8 mouse cellular contexts compared by ENCODE assay signal in the genomic region with DNA sequence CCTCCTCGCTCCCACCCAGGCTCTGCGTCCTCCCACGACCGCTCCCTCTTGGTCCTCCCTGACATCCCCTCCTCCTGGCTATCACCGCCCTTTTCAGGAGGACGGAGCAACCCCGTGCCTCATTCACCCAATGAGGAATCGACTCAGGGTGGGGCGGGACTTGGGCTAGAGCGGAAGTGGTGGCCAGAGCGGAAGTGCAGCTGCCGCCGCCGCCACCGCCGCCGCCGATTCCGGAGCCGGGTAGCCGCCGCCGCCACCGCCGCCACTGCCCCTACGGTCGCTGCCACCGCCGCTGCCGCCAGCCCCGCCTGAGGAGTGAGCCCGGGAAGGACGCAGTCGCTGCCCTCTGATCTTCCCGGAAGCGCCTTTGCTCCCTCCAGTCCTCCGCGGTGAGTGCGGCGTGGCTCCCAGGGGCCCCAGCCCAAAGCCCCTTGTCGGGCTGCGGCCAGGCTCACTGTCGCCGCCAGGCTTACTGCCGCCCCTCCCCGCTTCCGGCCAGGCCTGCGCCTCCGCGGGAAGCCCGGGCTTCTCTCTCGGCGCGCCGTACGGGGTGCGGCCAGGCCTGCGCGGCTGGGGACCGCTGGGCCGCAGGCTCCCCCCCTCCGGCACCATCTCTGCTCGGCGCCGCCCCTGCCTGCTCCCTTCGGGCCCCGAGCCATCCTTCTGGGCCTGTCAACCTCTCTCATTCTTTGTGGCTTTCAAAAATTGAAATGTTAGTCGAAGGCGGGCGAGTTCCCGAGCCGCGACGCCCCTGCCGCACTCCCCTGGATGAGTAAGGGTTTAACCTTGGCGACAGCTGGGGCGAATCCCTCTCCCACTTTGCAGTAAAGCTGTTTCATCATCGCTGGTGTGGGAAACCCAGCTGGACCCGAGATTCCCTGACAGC. TPM values are rescaled to one million over a fixed set of nuclear protein-coding genes. Genes with fewer than 3 reads are reported as not detected.
DNase-seq lines count a peak whose midpoint lies in the region; ATAC-seq and TF ChIP-seq lines count a peak whose summit lies in the region.

No protein-coding gene starts in this region.

- peaks cover 7% of the 10 kb centered on the region; the same call in 1 of the 2 replicates for H3K4me1 ChIP-seq in cerebellum, adult 2 months (ENCODE audit: control insufficient read depth, insufficient read depth, low read length)
- peaks cover 27% of the 10 kb centered on the region for H3K4me1 ChIP-seq in forebrain, embryonic 16.5 days (replicated peaks; ENCODE audit: control insufficient read depth, insufficient read depth, low read length)
- peaks cover 22% of the 10 kb centered on the region; the same call in 1 of the 2 replicates for H3K4me1 ChIP-seq in lung, postnatal 0 days (ENCODE audit: insufficient read depth, low read depth, low read length)

- TF ChIP-seq EP300 in lung, postnatal 0 days (IDR thresholded peaks at IDR 0.05), result no peak

- TF ChIP-seq POLR2A in cerebellum, adult 2 months (IDR thresholded peaks at IDR 0.05; ENCODE audit: borderline replicate concordance, insufficient read depth, low read length), result peak; percentile 68

- H3K27ac ChIP-seq in cerebellum, adult 2 months (ENCODE audit: insufficient read depth, low read length), result peak overlapping the region; percentile 76
- H3K27ac ChIP-seq in forebrain, embryonic 16.5 days (ENCODE audit: low read length), result peak overlapping the region; percentile 90
- H3K27ac ChIP-seq in lung, postnatal 0 days (ENCODE audit: low read length), result peak overlapping the region; percentile 100

- peak overlapping the region; percentile 71 for H3K4me2 ChIP-seq in forebrain, embryonic 16.5 days (ENCODE audit: low read length)
- H3K4me2 ChIP-seq in lung, postnatal 0 days (replicated peaks; ENCODE audit: low read depth, low read length), result peak overlapping the region; percentile 77

- no peaks in the 10 kb centered on the region for H3K9me3 ChIP-seq in forebrain, embryonic 16.5 days (ENCODE audit: control insufficient read depth, low read length)
- no peaks in the 10 kb centered on the region for H3K9me3 ChIP-seq in lung, postnatal 0 days (ENCODE audit: low read length)

- WGBS in cerebellum, adult 2 months, result under 1% methylated on average over 68 of the region's 79 CpGs
- under 1% methylated on average over 53 of the region's 79 CpGs for WGBS in forebrain, embryonic 16.5 days
- 2% methylated on average over 59 of the region's 79 CpGs for WGBS in lung, postnatal 0 days

- peak; percentile 100 for ATAC-seq in forebrain, embryonic 16.5 days
- ATAC-seq in lung, postnatal 0 days, result peak; percentile 99

- peak overlapping the region; percentile 87 for H3K9ac ChIP-seq in forebrain, embryonic 16.5 days (replicated peaks; ENCODE audit: low read depth, low read length)
- peak overlapping the region; percentile 97 for H3K9ac ChIP-seq in lung, postnatal 0 days (replicated peaks; ENCODE audit: low read depth)

- H3K36me3 ChIP-seq in forebrain, embryonic 16.5 days (ENCODE audit: control insufficient read depth, insufficient read depth), result 0 out of 2 replicates have a peak, but pooled peaks cover 5% of the 10 kb centered on the region
- H3K36me3 ChIP-seq in lung, postnatal 0 days (ENCODE audit: insufficient read depth, low read length), result no peaks in the 10 kb centered on the region

- no peaks in the 10 kb centered on the region for H3K27me3 ChIP-seq in cerebellum, adult 2 months (ENCODE audit: control insufficient read depth, insufficient read depth, low read length)
- H3K27me3 ChIP-seq in forebrain, embryonic 16.5 days (replicated peaks; ENCODE audit: control insufficient read depth, insufficient read depth, low read length), result no peaks in the 10 kb centered on the region
- no peaks in the 10 kb centered on the region for H3K27me3 ChIP-seq in lung, postnatal 0 days (replicated peaks; ENCODE audit: insufficient read depth, low read length)

- TF ChIP-seq CTCF in cerebellum, adult 2 months (IDR thresholded peaks at IDR 0.05; ENCODE audit: borderline replicate concordance, insufficient read depth, low read depth, low read length), result no peak
- no peak for TF ChIP-seq CTCF in lung, postnatal 0 days (IDR thresholded peaks at IDR 0.05)

- H3K4me3 ChIP-seq in cerebellum, adult 2 months (replicated peaks; ENCODE audit: insufficient read depth, low read depth, low read length), result peak overlapping the region; percentile 85
- peak overlapping the region; percentile 96 for H3K4me3 ChIP-seq in forebrain, embryonic 16.5 days (replicated peaks; ENCODE audit: low read length)
- H3K4me3 ChIP-seq in lung, postnatal 0 days (ENCODE audit: low read depth, low read length), result peak overlapping the region; percentile 94

- DNase-seq in Muller cell, postnatal 12 days (ENCODE audit: inconsistent ontology term), result peak; percentile 99
- DNase-seq in cerebellum, adult 2 months, result peak; percentile 92 to 96
- peak; percentile 72 for DNase-seq in heart, postnatal 4 days
- DNase-seq in layer of hippocampus, adult 9-10 months (ENCODE audit: low spot score), result peak; percentile 81
- DNase-seq in lung, postnatal 0 days (ENCODE audit: low spot score), result peak; percentile 100
- DNase-seq in ovary, postnatal 10 days (ENCODE audit: low spot score), result peak; percentile 76
- DNase-seq in thymus, postnatal 0 days (ENCODE audit: low spot score), result peak; percentile 90

RNA-seq across cellular contexts. Expression of a gene that starts 0.5 kb away (rescaled TPM):
- 231 and 250 TPM in 2 replicates for polyA plus RNA-seq in cerebellum, adult 2 months (2012; rRNA removed)
- polyA plus RNA-seq in forebrain, embryonic 16.5 days (2015; fragmentation: Nextera tagmentation; extraction: Ambion mirVana), result 453 and 463 TPM in 2 replicates
- total RNA-seq in heart, postnatal 4 days (2021), result 100 to 1,000 TPM; 153 to 157 TPM
- 263 and 295 TPM in 2 replicates for polyA plus RNA-seq in lung, postnatal 0 days (2015; fragmentation: Nextera tagmentation; extraction: Ambion mirVana)
- 265 and 278 TPM in 2 replicates for polyA plus RNA-seq in thymus, postnatal 0 days (2015; fragmentation: Nextera tagmentation; extraction: Ambion mirVana)

RNA-seq across cellular contexts. Expression of a gene that starts 30.0 kb away (rescaled TPM):
- polyA plus RNA-seq in cerebellum, adult 2 months (2012; rRNA removed), result 3.1 and 3.2 TPM in 2 replicates
- polyA plus RNA-seq in forebrain, embryonic 16.5 days (2015; fragmentation: Nextera tagmentation; extraction: Ambion mirVana), result 2.3 and 3.7 TPM in 2 replicates
- 1 to 10 TPM; 1.4 to 1.8 TPM for total RNA-seq in heart, postnatal 4 days (2021)
- 0.36 and 0.60 TPM in 2 replicates for polyA plus RNA-seq in lung, postnatal 0 days (2015; fragmentation: Nextera tagmentation; extraction: Ambion mirVana)
- 1.8 and 2.0 TPM in 2 replicates for polyA plus RNA-seq in thymus, postnatal 0 days (2015; fragmentation: Nextera tagmentation; extraction: Ambion mirVana)

Comparison
In these comparisons a context has a peak if more than half of its experiments do, and no peak if none do; other contexts are left out.
1. Peak in every context shown above with its lines: DNase-seq, ATAC-seq, H3K4me3 ChIP-seq and H3K27ac ChIP-seq.